Mouse (Mus musculus): ENCODE results near the gene Arhgap18.
"Not testable (repeated sequence)": the region's sequence is repeated elsewhere in the genome, so short reads cannot be mapped to it uniquely, and the experiment has no call there.

Gene Arhgap18

DNA sequence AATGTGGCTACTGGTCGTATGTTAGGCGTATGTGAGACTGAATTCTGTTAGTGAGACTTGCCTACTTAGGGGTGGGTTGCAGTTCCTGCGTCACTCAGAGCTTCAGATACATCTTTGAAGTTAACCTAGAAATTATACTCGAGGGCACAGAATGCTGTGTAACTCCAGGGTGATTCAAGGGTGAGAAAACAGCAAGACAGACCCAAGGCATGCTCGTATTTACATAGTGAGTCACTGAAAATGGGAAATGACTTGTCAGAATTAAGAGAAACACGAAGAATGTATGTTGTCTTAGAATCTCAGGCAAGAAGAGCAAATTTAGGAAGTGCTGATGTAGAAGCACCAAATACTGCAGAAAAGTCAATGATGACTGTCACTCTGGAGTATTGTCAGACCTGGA is 142.5 kb downstream of the Arhgap18 start:
- in situ Hi-C loops (cut with MboI, MseI), result no loop called here

GRCm38 (mm10) chr10:26900426-26900825 is 147.2 kb downstream of the Arhgap18 start:
- in situ Hi-C loops (cut with MboI, MseI), result no loop called here

DNA sequence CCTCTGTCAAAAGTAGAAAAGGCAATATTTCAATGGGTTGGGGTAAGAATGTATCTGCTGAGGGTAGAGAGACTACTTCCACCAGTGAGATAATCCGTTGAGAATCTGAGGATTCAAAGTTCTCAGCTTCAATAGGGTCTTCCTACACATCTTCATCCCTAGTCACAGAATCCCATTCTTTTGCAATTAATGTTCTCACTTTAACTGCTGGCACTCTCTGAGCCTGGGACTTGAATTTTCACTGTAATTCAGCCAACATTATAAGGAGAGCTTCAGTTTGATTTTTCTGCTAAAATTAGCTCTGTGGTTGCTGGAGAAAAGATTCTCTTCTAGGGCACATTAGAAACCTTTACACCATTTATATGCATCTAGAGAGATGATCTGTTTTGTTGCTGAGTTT is 150.6 kb downstream of the Arhgap18 start:
- in situ Hi-C loops (cut with MboI, MseI), result no loop called here

DNA sequence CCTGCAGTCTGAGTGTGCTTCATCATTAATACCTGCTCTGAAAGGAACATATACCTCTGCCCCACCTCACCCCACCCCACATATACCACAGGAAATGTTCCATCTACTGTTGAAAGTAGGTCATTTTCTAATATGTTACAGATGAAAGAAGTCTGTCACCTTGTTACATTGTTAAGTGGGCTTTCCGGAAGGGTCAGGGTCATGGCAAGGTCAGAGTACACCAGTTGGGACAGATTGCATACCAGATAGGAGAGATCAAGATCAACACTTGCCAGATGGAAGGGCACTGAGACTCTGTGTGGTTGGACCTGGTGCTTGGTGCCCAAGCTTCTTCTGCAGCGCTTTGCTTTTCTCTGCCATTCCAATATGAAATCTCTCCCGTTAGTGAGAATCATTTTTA is 158.0 kb downstream of the Arhgap18 start:
- in situ Hi-C loops (cut with MboI, MseI), result no loop called here

GRCm38 (mm10) chr10:26912112-26912797 is 159.0 kb downstream of the Arhgap18 start:
- in situ Hi-C loops (cut with MboI, MseI), result no loop called here

DNA sequence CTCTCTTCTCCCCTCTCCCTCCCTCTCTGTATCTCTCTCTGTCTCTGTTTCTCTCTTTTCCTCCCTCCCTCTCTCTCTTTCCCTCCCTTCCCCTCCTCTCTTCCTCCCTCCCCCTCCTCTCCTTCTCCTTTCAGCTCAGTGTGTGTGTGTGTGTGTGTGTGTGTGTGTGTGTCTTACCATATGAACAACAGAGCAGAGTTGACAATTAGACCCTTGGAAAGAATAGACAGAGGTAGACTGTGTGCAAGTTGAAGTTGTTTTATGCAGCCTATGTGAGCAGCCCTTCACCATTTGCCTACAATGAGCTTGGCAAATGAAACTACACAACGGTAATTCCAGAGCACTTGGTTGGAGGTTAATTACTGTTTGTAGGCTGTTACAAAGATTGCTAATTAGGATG is 159.6 kb downstream of the Arhgap18 start:
- in situ Hi-C loops (cut with MboI, MseI), result no loop called here

- in situ Hi-C loops (cut with MboI, MseI), result no loop called here
Measured at GRCm38 (mm10) chr10:26919307-26919977, 166.2 kb downstream of the Arhgap18 start.

DNA sequence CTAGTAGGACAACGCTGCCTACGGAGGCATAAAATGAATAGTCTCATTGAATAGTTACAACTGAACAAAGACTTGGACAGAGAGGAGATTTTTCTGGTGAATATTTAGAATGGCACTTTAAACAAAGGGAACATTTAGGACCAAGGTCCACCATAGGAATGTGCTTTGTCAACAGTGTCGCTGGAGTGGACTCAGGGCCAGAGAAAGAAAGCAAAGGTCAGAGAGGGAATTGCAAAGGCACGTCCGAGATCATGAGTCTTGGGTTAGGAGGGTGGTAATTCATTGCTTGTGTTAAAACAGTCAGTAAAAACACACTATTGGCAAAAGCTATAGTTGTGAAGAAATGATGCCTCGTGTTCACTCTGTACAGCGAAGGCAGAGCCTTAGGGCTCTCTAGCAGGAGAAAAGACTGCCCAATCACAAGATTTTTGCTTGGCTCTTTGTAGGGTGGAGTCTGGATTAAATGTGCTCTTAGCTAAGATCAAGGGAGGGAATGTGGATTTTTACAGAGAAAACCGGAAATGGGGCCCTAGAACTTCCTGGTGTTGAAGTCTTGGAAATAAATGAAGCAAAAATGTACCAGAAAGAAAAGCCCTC is 167.3 kb downstream of the Arhgap18 start:
- in situ Hi-C loops (cut with MboI, MseI), result loop anchor here (5.0 kb wide), 1 partner anchor 1108 kb away; no protein-coding TSS in a partner anchor

DNA sequence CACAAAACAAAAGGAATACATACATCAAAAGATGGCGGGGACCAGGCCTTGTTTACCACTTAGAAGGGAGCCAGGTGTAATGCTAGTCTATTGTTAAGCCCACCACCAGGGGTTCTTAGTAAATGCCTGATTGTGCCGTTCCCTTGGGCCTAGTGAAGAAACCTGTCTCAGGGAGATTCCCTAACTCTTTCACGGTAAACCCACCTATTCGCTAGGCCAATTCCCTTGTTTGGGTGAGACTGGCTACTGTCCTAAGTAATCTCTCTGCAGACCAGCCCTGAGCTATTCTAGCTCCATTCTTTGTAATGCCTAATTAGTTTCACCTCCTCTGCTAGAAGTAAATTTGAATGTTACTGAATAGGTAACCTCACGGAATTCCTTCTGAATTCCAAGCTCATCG is 182.8 kb downstream of the Arhgap18 start:
- in situ Hi-C loops (cut with MboI, MseI), result not testable (repeated sequence)

DNA sequence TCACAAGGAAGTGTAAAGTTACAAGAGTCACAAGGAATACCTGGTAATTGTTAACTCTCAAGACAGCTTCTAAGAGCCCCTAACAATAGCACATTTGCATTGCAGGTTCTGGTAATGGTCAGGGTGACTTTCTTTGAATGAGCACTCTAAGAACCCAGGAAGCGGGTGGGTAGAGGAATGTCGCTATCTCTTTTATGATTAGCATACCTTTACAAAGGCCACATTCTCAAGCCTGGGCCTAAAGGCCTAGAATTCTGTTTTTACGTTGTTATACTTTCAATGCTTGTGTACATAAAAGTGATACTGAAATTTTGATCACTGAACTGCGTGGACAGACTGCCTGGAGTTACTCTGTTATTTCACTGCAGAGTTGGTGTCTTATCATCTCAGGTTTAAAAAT is 185.2 kb downstream of the Arhgap18 start:
- in situ Hi-C loops (cut with MboI, MseI), result not testable (repeated sequence)

DNA sequence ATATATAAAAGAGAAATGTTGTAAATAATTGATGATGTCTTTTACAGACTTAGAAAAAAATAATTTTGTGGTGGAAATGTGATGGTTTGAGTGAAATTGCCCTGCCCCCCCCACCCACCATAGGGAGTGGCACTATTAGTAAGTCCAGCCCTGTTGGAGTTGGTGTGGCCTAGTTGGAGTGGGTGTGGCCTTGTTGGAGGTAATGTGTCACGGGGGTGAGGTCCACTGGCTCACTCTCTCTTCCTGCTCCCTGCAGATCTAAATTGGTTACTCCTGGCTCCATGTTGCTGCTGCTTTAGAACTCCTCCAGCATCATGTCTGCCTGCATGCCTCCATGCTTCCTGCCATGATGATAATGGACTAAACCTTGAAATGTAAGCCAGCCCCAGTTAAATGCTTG is 186.3 kb downstream of the Arhgap18 start:
- in situ Hi-C loops (cut with MboI, MseI), result no loop called here

GRCm38 (mm10) chr10:26948331-26948730 is 195.1 kb downstream of the Arhgap18 start:
- in situ Hi-C loops (cut with MboI, MseI), result no loop called here

GRCm38 (mm10) chr10:26949667-26950066 is 196.4 kb downstream of the Arhgap18 start:
- in situ Hi-C loops (cut with MboI, MseI), result no loop called here

DNA sequence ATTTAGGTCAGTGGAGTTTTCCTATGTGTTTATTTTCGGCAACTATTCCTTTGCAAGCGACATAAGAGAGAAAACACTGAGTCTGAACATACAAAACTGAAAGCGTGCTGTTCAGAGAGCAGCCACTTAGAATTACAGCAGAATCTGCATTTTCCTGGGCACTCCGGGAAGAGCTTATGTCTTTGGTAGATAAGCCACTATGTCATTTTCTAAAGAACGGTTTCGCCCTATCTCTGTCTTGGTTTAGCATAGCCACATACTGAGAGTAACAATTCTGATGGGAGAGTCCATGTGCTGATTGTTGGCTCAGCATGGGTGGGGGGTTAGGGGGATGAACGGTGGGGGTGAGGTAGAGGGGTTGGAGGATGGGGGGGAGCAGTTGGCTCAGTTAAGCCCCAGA is 197.2 kb downstream of the Arhgap18 start:
- in situ Hi-C loops (cut with MboI, MseI), result no loop called here

DNA sequence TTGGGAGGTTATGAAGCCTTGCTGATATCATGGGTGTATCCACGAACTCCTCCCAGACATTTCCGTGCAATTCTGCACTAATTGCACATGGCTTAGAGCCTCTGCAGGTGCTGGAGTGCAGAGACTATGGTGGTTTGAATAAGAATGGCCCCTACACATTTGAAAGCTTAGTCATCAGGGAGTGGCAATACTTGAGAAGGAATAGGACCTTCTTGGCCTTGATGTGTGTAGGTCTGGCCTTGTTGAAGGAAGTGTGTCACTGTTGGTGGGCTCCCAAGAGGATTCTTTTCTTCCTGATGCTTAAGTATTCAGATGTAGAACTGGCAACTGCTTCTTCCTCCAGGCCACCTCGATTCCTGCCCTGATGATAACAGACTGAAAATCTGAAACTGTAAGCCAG is 205.3 kb downstream of the Arhgap18 start:
- in situ Hi-C loops (cut with MboI, MseI), result no loop called here

Data from T-helper 1 cell (primary cell).